10 mouse cellular contexts compared by ENCODE assay signal in genomic region chr4:133375812-133376577, GRCm38 (mm10). TPM values are rescaled to one million over a fixed set of nuclear protein-coding genes. Genes with fewer than 3 reads are reported as not detected.
DNase-seq lines count a peak whose midpoint lies in the region; ATAC-seq lines count a peak whose summit lies in the region.
"Had no signal": no experiment of that assay in that cellular context is flagged by ENCODE, and none has a peak within 500 bp of the region (broad histone marks: within the 10 kb centered on the region; RNA-seq: fewer than 3 reads in every experiment).

No protein-coding gene starts in this region.

- H3K27me3 ChIP-seq in heart, embryonic 16.5 days (ENCODE audit: control insufficient read depth, insufficient read depth, low read length): no peaks in the 10 kb centered on the region
- no peaks in the 10 kb centered on the region for H3K27me3 ChIP-seq in neural tube, embryonic 12.5 days (replicated peaks)
- no peaks in the 10 kb centered on the region for H3K27me3 ChIP-seq in liver, embryonic 16.5 days (ENCODE audit: control insufficient read depth, insufficient read depth, low read depth, low read length)
- H3K27me3 ChIP-seq: forebrain, embryonic 15.5 days; hindbrain, embryonic 15.5 days had no signal

- 0 out of 2 replicates have a peak overlapping the region, but pooled peaks have one; percentile 1 for H3K4me2 ChIP-seq in heart, embryonic 16.5 days (ENCODE audit: low read depth, low read length)
- no peak overlapping the region for H3K4me2 ChIP-seq in neural tube, embryonic 12.5 days (replicated peaks)
- H3K4me2 ChIP-seq in liver, embryonic 16.5 days (ENCODE audit: low read depth, low read length): 0 out of 2 replicates have a peak overlapping the region, but pooled peaks have one; percentile 4
- H3K4me2 ChIP-seq: forebrain, embryonic 15.5 days; hindbrain, embryonic 15.5 days had no signal

- 43% methylated on average over 10 of the region's 10 CpGs for WGBS in heart, embryonic 16.5 days
- WGBS in neural tube, embryonic 12.5 days: 69% methylated on average over 10 of the region's 10 CpGs
- WGBS in liver, embryonic 16.5 days (ENCODE audit: insufficient replicate concordance): 30% methylated on average over 10 of the region's 10 CpGs

- H3K27ac ChIP-seq in heart, embryonic 16.5 days (ENCODE audit: low read length): peak overlapping the region; percentile 45
- no peak overlapping the region for H3K27ac ChIP-seq in neural tube, embryonic 12.5 days
- 0 out of 2 replicates have a peak overlapping the region, but pooled peaks have one; percentile 3 for H3K27ac ChIP-seq in liver, embryonic 16.5 days (ENCODE audit: low read length)
- H3K27ac ChIP-seq: forebrain, embryonic 15.5 days; hindbrain, embryonic 15.5 days had no signal

- no peaks in the 10 kb centered on the region; the same call in 1 of the 2 replicates for H3K36me3 ChIP-seq in heart, embryonic 16.5 days (ENCODE audit: control insufficient read depth, insufficient read depth)
- no peaks in the 10 kb centered on the region for H3K36me3 ChIP-seq in neural tube, embryonic 12.5 days
- no peaks in the 10 kb centered on the region for H3K36me3 ChIP-seq in liver, embryonic 16.5 days (ENCODE audit: control insufficient read depth, insufficient read depth)
- H3K36me3 ChIP-seq: forebrain, embryonic 15.5 days; hindbrain, embryonic 15.5 days had no signal

- no peak for DNase-seq in heart, postnatal 4 days
- DNase-seq in neural tube, embryonic 10.5 days (ENCODE audit: extremely low spot score, low spot score): no peak
- peak; percentile 63 to 72 for DNase-seq in cerebellum, postnatal 10 days
- DNase-seq in adrenal gland, postnatal 25 days: no peak
- no peak for DNase-seq in left cerebral cortex, adult 8-10 months (ENCODE audit: low spot score in 2 of 2)

- H3K9me3 ChIP-seq in heart, embryonic 16.5 days (replicated peaks; ENCODE audit: control insufficient read depth, low read length): no peaks in the 10 kb centered on the region
- no peaks in the 10 kb centered on the region for H3K9me3 ChIP-seq in neural tube, embryonic 12.5 days
- H3K9me3 ChIP-seq in liver, embryonic 16.5 days (replicated peaks; ENCODE audit: control insufficient read depth, low read length): no peaks in the 10 kb centered on the region
- H3K9me3 ChIP-seq: forebrain, embryonic 15.5 days; hindbrain, embryonic 15.5 days had no signal

- H3K4me1 ChIP-seq in heart, embryonic 16.5 days (ENCODE audit: control insufficient read depth, insufficient read depth, low read length): peaks cover 70% of the 10 kb centered on the region
- peaks cover 67% of the 10 kb centered on the region for H3K4me1 ChIP-seq in neural tube, embryonic 12.5 days
- peaks cover 91% of the 10 kb centered on the region for H3K4me1 ChIP-seq in liver, embryonic 16.5 days (ENCODE audit: control insufficient read depth, low read depth, low read length)

- 0 out of 2 replicates have a peak overlapping the region, but pooled peaks have one; percentile 3 for H3K9ac ChIP-seq in heart, embryonic 16.5 days (ENCODE audit: low read length)
- 0 out of 2 replicates have a peak overlapping the region, but pooled peaks have one; percentile 13 for H3K9ac ChIP-seq in neural tube, embryonic 12.5 days
- H3K9ac ChIP-seq in liver, embryonic 16.5 days (ENCODE audit: low read depth, low read length): 0 out of 2 replicates have a peak overlapping the region, but pooled peaks have one; percentile 3
- H3K9ac ChIP-seq: forebrain, embryonic 15.5 days; hindbrain, embryonic 15.5 days had no signal

- ATAC-seq in heart, embryonic 16.5 days (replicated peaks; ENCODE audit: extremely low read depth, insufficient read depth, low FRiP score): no peak
- ATAC-seq in neural tube, embryonic 12.5 days (ENCODE audit: low FRiP score, low read depth): no peak
- ATAC-seq in liver, embryonic 16.5 days (ENCODE audit: low read depth): peak; percentile 40
- ATAC-seq: forebrain, embryonic 15.5 days had no signal

- no peak overlapping the region for H3K4me3 ChIP-seq in heart, embryonic 16.5 days (ENCODE audit: low read length)
- H3K4me3 ChIP-seq in neural tube, embryonic 12.5 days: no peak overlapping the region
- H3K4me3 ChIP-seq in liver, embryonic 16.5 days (ENCODE audit: low read depth, low read length): no peak overlapping the region
- H3K4me3 ChIP-seq: forebrain, embryonic 15.5 days; hindbrain, embryonic 15.5 days had no signal

RNA-seq across cellular contexts. Expression of gene Slc9a1, which starts 6.5 kb away (rescaled TPM):
- 7.2 and 8.1 TPM in 2 replicates for polyA plus RNA-seq in heart, embryonic 16.5 days (2015; fragmentation: Nextera tagmentation; extraction: Ambion mirVana)
- 10 to 100 TPM; 21.1 to 24.4 TPM for total RNA-seq in heart, postnatal 4 days (2021)
- polyA plus RNA-seq in neural tube, embryonic 12.5 days (2016; fragmentation: Nextera tagmentation; extraction: Ambion mirVana): 7.1 and 9.0 TPM in 2 replicates
- 2.9 and 3.3 TPM in 2 replicates for polyA plus RNA-seq in liver, embryonic 16.5 days (2015; fragmentation: Nextera tagmentation; extraction: Ambion mirVana)
- total RNA-seq in adrenal gland, postnatal 25 days (2021): 70.4 and 70.7 TPM in 2 replicates
- total RNA-seq in left cerebral cortex, adult 8-10 months (2022): 10 to 100 TPM; 52.8 to 59.1 (median 55.7) TPM

RNA-seq across cellular contexts. Expression of gene Wdtc1, which starts 22.7 kb away (rescaled TPM):
- polyA plus RNA-seq in heart, embryonic 16.5 days (2015; fragmentation: Nextera tagmentation; extraction: Ambion mirVana): 13.5 and 13.7 TPM in 2 replicates
- 10 to 100 TPM; 46.9 to 47.9 TPM for total RNA-seq in heart, postnatal 4 days (2021)
- 22.3 and 28.3 TPM in 2 replicates for polyA plus RNA-seq in neural tube, embryonic 12.5 days (2016; fragmentation: Nextera tagmentation; extraction: Ambion mirVana)
- 6.2 and 8.1 TPM in 2 replicates for polyA plus RNA-seq in liver, embryonic 16.5 days (2015; fragmentation: Nextera tagmentation; extraction: Ambion mirVana)
- 46.7 and 60.7 TPM in 2 replicates for total RNA-seq in adrenal gland, postnatal 25 days (2021)
- total RNA-seq in left cerebral cortex, adult 8-10 months (2022): 10 to 100 TPM; 53.6 to 58.0 (median 54.3) TPM

Comparison
In these comparisons a context has a peak if more than half of its experiments do, and no peak if none do; other contexts are left out.
1. DNase-seq: peak in cerebellum, postnatal 10 days (2 of 2); none in heart, postnatal 4 days (single experiment), neural tube, embryonic 10.5 days (single experiment), adrenal gland, postnatal 25 days (single experiment) and left cerebral cortex, adult 8-10 months (0 of 2).
2. Peak in every context shown above with its lines, with median percentiles within 50 percentile points of each other: H3K9ac ChIP-seq.